Mouse (Mus musculus) midbrain, embryonic 14.5 days (tissue): Measurements from ENCODE around the gene Casz1. TPM values are rescaled to one million over a fixed set of nuclear protein-coding genes. Genes with fewer than 3 reads are reported as not detected.

Experiments
- ATAC-seq: fragments of 200-750 bp; cut with Nextera tagmentation; 2 replicates; pipeline ENCODE4 v1.8.0; 2017; ENCODE audit warnings: moderate number of reproducible peaks, moderate library complexity; ENCODE audit not compliant: low FRiP score, low TSS enrichment
- DNase-seq: peaks from one replicate; pipeline ENCODE4 v3.0.0-alpha.2; 2015
- H3K27ac ChIP-seq: fragments of 300-500 bp; sonication (generic); replicated peaks from 2 replicates; pipeline ENCODE4 v1.5.1; 2014; ENCODE audit warnings: mild to moderate bottlenecking, low read depth, low read length, moderate library complexity
- H3K27me3 ChIP-seq: fragments of 300-500 bp; sonication (generic); 2 replicates; pipeline ENCODE4 v1.6.1; 2014; ENCODE audit warnings: low read length, control low read depth, mixed read lengths; ENCODE audit not compliant: control insufficient read depth, insufficient read depth
- H3K36me3 ChIP-seq: fragments of 300-500 bp; sonication (generic); 2 replicates; pipeline ENCODE4 v1.6.1; 2014; ENCODE audit warnings: low read length, control low read depth; ENCODE audit not compliant: control insufficient read depth, insufficient read depth
- H3K4me1 ChIP-seq: fragments of 300-500 bp; sonication (generic); 2 replicates; pipeline ENCODE4 v1.6.1; 2014; ENCODE audit warnings: mild to moderate bottlenecking, antibody characterized with exemption, low read length, control low read depth; ENCODE audit not compliant: control insufficient read depth, insufficient read depth
- H3K4me2 ChIP-seq: fragments of 300-500 bp; sonication (generic); 2 replicates; pipeline ENCODE4 v1.6.1; 2014; ENCODE audit warnings: mild to moderate bottlenecking, low read length, moderate library complexity
- H3K4me3 ChIP-seq: fragments of 300-500 bp; sonication (generic); replicated peaks from 2 replicates; pipeline ENCODE4 v1.5.1; 2014; ENCODE audit warnings: low read depth, low read length
- H3K9ac ChIP-seq: fragments of 300-500 bp; sonication (generic); replicated peaks from 2 replicates; pipeline ENCODE4 v1.6.1; 2014; ENCODE audit warnings: mild to moderate bottlenecking, low read length, moderate library complexity
- H3K9me3 ChIP-seq: fragments of 300-500 bp; sonication (generic); 2 replicates; pipeline ENCODE4 v1.6.1; 2016; ENCODE audit warnings: low read length, control low read depth, mixed read lengths; ENCODE audit not compliant: control insufficient read depth
- WGBS: fragments of 180-500 bp; shearing (Covaris S2); extraction: QIAGEN DNeasy Blood & Tissue Kit; methylation state at CpG from one replicate; pipeline ENCODE4 v1.1.7; 2014; 5-methylcytosine and 5-hydroxymethylcytosine counted together
- polyA plus RNA-seq: library from polyadenylated mRNA; unstranded; fragments of >200 nt; fragmentation: Nextera tagmentation; extraction: Ambion mirVana; gene quantifications from 2 replicates; pipeline ENCODE4 v1.2.1, GENCODE M21; 2014

The Casz1 gene
- polyA plus RNA-seq, 1 experiment from 2014 or later = 3.1 TPM

GRCm38 (mm10) chr4:148772658-148773057 lies 31.6 kb upstream of the Casz1 start:
- WGBS = 87% methylated on average over 6 of the region's 6 CpGs
- ATAC-seq = no peak

DNA sequence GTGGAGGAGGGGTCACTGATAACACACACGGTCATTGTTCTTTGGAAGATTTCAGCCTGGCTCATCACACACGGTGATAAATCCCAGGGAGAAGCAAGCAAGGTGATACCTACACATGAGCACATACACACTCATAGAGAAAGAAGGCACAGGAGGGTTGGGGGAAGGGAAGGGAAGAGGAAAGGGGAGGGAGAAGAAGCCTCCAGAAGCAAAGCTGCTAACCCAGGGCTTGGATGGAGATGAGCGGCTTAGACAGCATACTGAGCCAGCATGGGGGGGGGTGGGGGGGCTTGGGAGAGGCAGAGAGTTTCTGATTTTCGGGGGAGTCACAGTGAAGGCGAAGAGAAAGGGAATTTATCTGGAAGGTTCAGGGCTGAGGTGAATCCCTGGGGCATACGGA lies 30.2 kb upstream of the Casz1 start:
- H3K36me3 ChIP-seq = no peaks in the 10 kb centered on the region
- peaks cover 15% of the 10 kb centered on the region for H3K4me1 ChIP-seq
- H3K27me3 ChIP-seq = peaks cover 3% of the 10 kb centered on the region
- no peaks in the 10 kb centered on the region for H3K9me3 ChIP-seq
- no peak overlapping the region for H3K27ac ChIP-seq
- DNase-seq = no peak
- no peak for ATAC-seq
- 82% methylated on average over 6 of the region's 6 CpGs for WGBS
- no peak overlapping the region for H3K4me3 ChIP-seq
- no peak overlapping the region for H3K4me2 ChIP-seq
- no peak overlapping the region for H3K9ac ChIP-seq

More at GRCm38 (mm10) chr4:148772658-148773057, 31.6 kb upstream of the Casz1 start:
- Histone ChIP-seq H3K27me3 (peaks cover 3% of the 10 kb centered on the region), H3K4me1 (peaks cover 23% of the 10 kb centered on the region), H3K9me3 (no peaks in the 10 kb centered on the region), H3K36me3 (no peaks in the 10 kb centered on the region), H3K4me2 (no peak overlapping the region), H3K4me3 (no peak overlapping the region), H3K9ac (no peak overlapping the region), H3K27ac (no peak overlapping the region)
- no peak for DNase-seq

DNA sequence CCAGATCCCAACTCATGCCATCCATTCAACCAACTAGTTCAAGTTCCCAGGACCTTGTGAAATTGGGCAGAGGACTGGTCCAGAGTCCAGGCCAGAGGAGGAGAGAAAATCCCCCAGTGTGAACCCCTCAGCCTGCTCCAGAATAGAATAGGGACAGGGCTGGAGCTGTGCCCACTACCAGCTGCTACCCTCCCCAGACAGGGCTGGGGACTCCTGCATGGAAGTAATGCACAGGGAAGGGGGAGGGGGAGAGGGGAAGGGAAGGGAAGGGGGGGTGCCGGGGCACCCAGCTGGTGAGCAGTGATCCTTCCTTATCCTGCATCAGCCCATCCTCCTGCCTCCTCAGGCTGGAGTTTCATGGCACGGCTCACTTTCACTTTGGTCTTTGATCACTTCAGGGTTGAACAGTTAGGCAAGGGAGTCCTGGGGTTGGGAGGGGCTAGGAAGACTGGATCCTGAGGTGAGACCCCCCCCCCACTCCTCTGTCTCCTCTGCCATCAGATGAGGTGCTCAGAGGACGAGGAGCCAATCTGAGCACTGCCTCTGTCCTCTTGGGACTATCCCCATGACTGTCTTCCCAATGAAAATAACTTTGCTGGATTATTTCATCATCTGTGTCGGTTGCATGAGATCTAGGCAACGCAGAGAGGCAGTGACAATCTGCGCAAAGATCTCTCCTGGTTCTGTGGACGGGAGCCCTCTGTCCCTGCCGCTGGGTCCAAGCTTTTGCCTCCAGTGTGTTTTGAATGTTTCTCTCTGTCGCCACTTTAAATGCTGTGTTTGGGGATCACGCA lies 28.6 kb upstream of the Casz1 start:
- no peaks in the 10 kb centered on the region for H3K9me3 ChIP-seq
- H3K4me2 ChIP-seq = no peak overlapping the region
- H3K27ac ChIP-seq = no peak overlapping the region
- ATAC-seq = peak; percentile 55
- no peak overlapping the region for H3K4me3 ChIP-seq
- no peaks in the 10 kb centered on the region for H3K36me3 ChIP-seq
- H3K27me3 ChIP-seq = peaks cover 3% of the 10 kb centered on the region
- H3K9ac ChIP-seq = no peak overlapping the region
- 46% methylated on average over 10 of the region's 10 CpGs for WGBS
- H3K4me1 ChIP-seq = peaks cover 13% of the 10 kb centered on the region
- peak; percentile 70 for DNase-seq

GRCm38 (mm10) chr4:148780097-148780621 lies 24.1 kb upstream of the Casz1 start:
- Histone ChIP-seq H3K9ac (no peak overlapping the region), H3K9me3 (no peaks in the 10 kb centered on the region), H3K27ac (no peak overlapping the region), H3K4me1 (no peaks in the 10 kb centered on the region), H3K4me2 (no peak overlapping the region), H3K36me3 (no peaks in the 10 kb centered on the region), H3K4me3 (no peak overlapping the region), H3K27me3 (no peaks in the 10 kb centered on the region; the same call in 1 of the 2 replicates)
- DNase-seq (no peak), ATAC-seq (no peak)
- WGBS = 41% methylated on average over 8 of the region's 8 CpGs

- 81% methylated on average over 7 of the region's 7 CpGs for WGBS
- no peak for ATAC-seq
- H3K4me3 ChIP-seq = no peak overlapping the region
- no peaks in the 10 kb centered on the region for H3K36me3 ChIP-seq
- no peaks in the 10 kb centered on the region; the same call in 1 of the 2 replicates for H3K27me3 ChIP-seq
- H3K9ac ChIP-seq = no peak overlapping the region
- no peak overlapping the region for H3K27ac ChIP-seq
- DNase-seq = no peak
- peaks cover 6% of the 10 kb centered on the region; the same call in 1 of the 2 replicates for H3K4me1 ChIP-seq
- no peak overlapping the region for H3K4me2 ChIP-seq
- no peaks in the 10 kb centered on the region for H3K9me3 ChIP-seq
Measured at GRCm38 (mm10) chr4:148781516-148781915, 22.7 kb upstream of the Casz1 start.

DNA sequence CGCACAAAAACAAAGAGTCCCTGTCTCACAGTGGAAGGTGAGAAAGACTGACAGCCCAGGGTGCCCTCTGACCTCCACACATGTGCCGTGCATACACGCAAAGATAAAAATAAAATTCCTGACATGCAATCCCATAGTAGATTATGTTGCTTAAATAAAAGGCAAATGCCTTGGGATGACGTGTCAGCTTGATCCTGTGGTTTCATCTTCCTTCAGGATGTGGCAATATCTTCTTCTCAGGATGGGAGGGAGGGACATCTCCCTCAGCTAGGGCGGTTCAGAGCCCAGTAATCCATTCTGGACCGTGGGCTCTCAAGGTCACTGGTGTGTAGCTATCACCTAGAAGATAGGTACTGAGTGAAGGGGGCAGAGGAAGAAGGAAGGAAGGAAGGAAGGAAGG lies 21.3 kb upstream of the Casz1 start:
- H3K36me3 ChIP-seq = no peaks in the 10 kb centered on the region
- 0 out of 2 replicates have a peak, but pooled peaks cover 7% of the 10 kb centered on the region for H3K27me3 ChIP-seq
- ATAC-seq = no peak
- H3K4me3 ChIP-seq = no peak overlapping the region
- no peak for DNase-seq
- no peaks in the 10 kb centered on the region for H3K9me3 ChIP-seq
- no peak overlapping the region for H3K9ac ChIP-seq
- H3K4me2 ChIP-seq = no peak overlapping the region
- no peak overlapping the region for H3K27ac ChIP-seq
- peaks cover 7% of the 10 kb centered on the region; the same call in 1 of the 2 replicates for H3K4me1 ChIP-seq
- 90% methylated on average over 6 of the region's 6 CpGs for WGBS

GRCm38 (mm10) chr4:148783760-148784159 lies 20.5 kb upstream of the Casz1 start:
- Histone ChIP-seq H3K9ac (no peak overlapping the region), H3K4me3 (no peak overlapping the region), H3K27me3 (0 out of 2 replicates have a peak, but pooled peaks cover 12% of the 10 kb centered on the region), H3K4me2 (no peak overlapping the region), H3K4me1 (peaks cover 7% of the 10 kb centered on the region; the same call in 1 of the 2 replicates), H3K36me3 (no peaks in the 10 kb centered on the region), H3K9me3 (no peaks in the 10 kb centered on the region), H3K27ac (no peak overlapping the region)
- no peak for DNase-seq
- 83% methylated on average over 6 of the region's 6 CpGs for WGBS
- ATAC-seq = no peak

DNA sequence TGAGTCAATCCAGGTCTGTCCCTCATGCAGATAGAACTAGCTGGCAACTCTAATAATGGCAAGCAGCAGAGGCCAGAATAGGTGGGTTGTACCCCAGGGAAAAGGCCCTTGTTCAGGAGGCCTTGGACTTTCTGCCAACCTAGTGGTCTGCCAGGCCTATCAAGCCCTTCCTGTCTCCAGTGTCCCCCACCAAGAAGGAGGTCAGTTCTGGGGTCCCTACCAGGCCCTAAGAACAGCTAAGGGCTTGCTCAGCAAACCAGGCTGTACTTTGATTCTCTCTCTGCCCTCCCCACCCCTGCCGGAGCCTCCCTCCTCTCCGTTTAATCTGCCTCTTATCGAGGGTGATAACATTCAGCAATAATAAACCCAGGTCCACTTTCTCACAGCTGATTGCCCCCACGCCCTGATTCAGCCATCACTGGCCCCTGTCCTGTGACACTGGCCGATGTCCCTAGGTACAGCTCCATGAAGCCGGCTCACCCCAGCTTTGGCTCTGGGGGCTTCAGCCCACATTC lies 19.1 kb upstream of the Casz1 start:
- H3K9me3 ChIP-seq = no peaks in the 10 kb centered on the region
- no peak overlapping the region for H3K9ac ChIP-seq
- no peak for ATAC-seq
- peaks cover 7% of the 10 kb centered on the region; the same call in 1 of the 2 replicates for H3K4me1 ChIP-seq
- no peak overlapping the region for H3K4me2 ChIP-seq
- H3K27me3 ChIP-seq = 0 out of 2 replicates have a peak, but pooled peaks cover 12% of the 10 kb centered on the region
- 90% methylated on average over 6 of the region's 6 CpGs for whole genome bisulfite sequencing
- no peak overlapping the region for H3K4me3 ChIP-seq
- H3K27ac ChIP-seq = no peak overlapping the region
- no peaks in the 10 kb centered on the region for H3K36me3 ChIP-seq
- no peak for DNase-seq
